10 mouse cellular contexts compared by ENCODE assay signal in genomic region chr1:99772614-99773013, GRCm38 (mm10). TPM values are rescaled to one million over a fixed set of nuclear protein-coding genes. Genes with fewer than 3 reads are reported as not detected.
DNase-seq lines count a peak whose midpoint lies in the region; ATAC-seq and TF ChIP-seq lines count a peak whose summit lies in the region.
"Had no signal": no experiment of that assay in that cellular context is flagged by ENCODE, and none has a peak within 500 bp of the region (broad histone marks: within the 10 kb centered on the region; RNA-seq: fewer than 3 reads in every experiment).

TSS of gene Cntnap5b (plus strand) at chr1:99772765.

- no peak for DNase-seq in left cerebral cortex, adult 18-20 months (ENCODE audit: low spot score in 2 of 2)
- no peak for DNase-seq in left cerebral cortex, adult 11 months (ENCODE audit: low spot score)
- DNase-seq in forebrain, embryonic 14.5 days (ENCODE audit: low spot score) = peak; percentile 1
- peak in 1 of 2 experiments; percentile 11 for DNase-seq in layer of hippocampus, postnatal 10 days (ENCODE audit: low spot score in 2 of 2)
- DNase-seq in midbrain, postnatal 0 days (ENCODE audit: low spot score) = peak; percentile 2
- DNase-seq in thymus, postnatal 10 days (ENCODE audit: low spot score in 2 of 2) = no peak
- no peak for DNase-seq in frontal cortex, postnatal 14 days (ENCODE audit: low spot score in 2 of 2)

- peak within 1 kb of the TSS; percentile 34 for H3K4me3 ChIP-seq in forebrain, embryonic 14.5 days (ENCODE audit: low read depth, low read length)
- peak within 1 kb of the TSS; percentile 47 for H3K4me3 ChIP-seq in midbrain, postnatal 0 days (ENCODE audit: low read depth, low read length)

- peak; percentile 21 for ATAC-seq in forebrain, embryonic 14.5 days
- peak; percentile 25 for ATAC-seq in midbrain, postnatal 0 days (ENCODE audit: low FRiP score)

- TF ChIP-seq CTCF in midbrain, postnatal 0 days (IDR thresholded peaks at IDR 0.05) = no peak

- H3K27me3 ChIP-seq in forebrain, embryonic 14.5 days (replicated peaks; ENCODE audit: control insufficient read depth, insufficient read depth, low read length) = no peaks in the 10 kb centered on the region
- H3K27me3 ChIP-seq in midbrain, postnatal 0 days (ENCODE audit: insufficient read depth, low read length) = no peaks in the 10 kb centered on the region

- no peaks in the 10 kb centered on the region for H3K9me3 ChIP-seq in forebrain, embryonic 14.5 days (replicated peaks; ENCODE audit: control insufficient read depth, low read length)
- no peaks in the 10 kb centered on the region for H3K9me3 ChIP-seq in midbrain, postnatal 0 days (ENCODE audit: low read length)

- no peak within 1 kb of the TSS for H3K27ac ChIP-seq in forebrain, embryonic 14.5 days (ENCODE audit: low read depth, low read length)
- H3K27ac ChIP-seq in midbrain, postnatal 0 days (ENCODE audit: low read depth, low read length) = no peak within 1 kb of the TSS
- H3K27ac ChIP-seq: liver, embryonic 14.5 days had no signal

- 22% methylated on average over 7 of the region's 7 CpGs for WGBS in forebrain, embryonic 14.5 days
- 16% methylated on average over 7 of the region's 7 CpGs for WGBS in midbrain, postnatal 0 days

- no peaks in the 10 kb centered on the region for H3K4me1 ChIP-seq in forebrain, embryonic 14.5 days (ENCODE audit: control insufficient read depth, insufficient read depth, low read length)
- H3K4me1 ChIP-seq in midbrain, postnatal 0 days (ENCODE audit: insufficient read depth, low read length) = no peaks in the 10 kb centered on the region

- peak within 1 kb of the TSS; percentile 35; the same call in 1 of the 2 replicates for H3K9ac ChIP-seq in forebrain, embryonic 14.5 days (ENCODE audit: low read length)
- H3K9ac ChIP-seq in midbrain, postnatal 0 days (replicated peaks; ENCODE audit: low read length, poor library complexity, severe bottlenecking) = peak within 1 kb of the TSS; percentile 51
- H3K9ac ChIP-seq: liver, embryonic 14.5 days had no signal

- no peaks in the 10 kb centered on the region for H3K36me3 ChIP-seq in forebrain, embryonic 14.5 days (ENCODE audit: control insufficient read depth, insufficient read depth, low read length)
- no peaks in the 10 kb centered on the region for H3K36me3 ChIP-seq in midbrain, postnatal 0 days (ENCODE audit: insufficient read depth, low read length)
- H3K36me3 ChIP-seq: G1E had no signal

- H3K4me2 ChIP-seq in forebrain, embryonic 14.5 days (ENCODE audit: low read length) = peak within 1 kb of the TSS; percentile 52
- H3K4me2 ChIP-seq in midbrain, postnatal 0 days (ENCODE audit: low read depth, low read length, poor library complexity, severe bottlenecking) = peak within 1 kb of the TSS; percentile 59

RNA-seq across cellular contexts. Expression of gene Cntnap5b, which starts in this region (rescaled TPM):
- total RNA-seq in left cerebral cortex, adult 18-20 months (2021) = 10 to 100 TPM; 17.0 to 17.3 TPM
- 0.72 and 1.1 TPM in 2 replicates for polyA plus RNA-seq in forebrain, embryonic 14.5 days (2014; fragmentation: Nextera tagmentation; extraction: Ambion mirVana)
- 10 to 100 TPM; 19.8 to 21.9 TPM for total RNA-seq in layer of hippocampus, postnatal 10 days (2021)
- 23.0 and 32.0 TPM in 2 replicates for total RNA-seq in midbrain, postnatal 0 days (2014; rRNA removed)
- 3.3 and 3.8 TPM in 2 replicates for polyA plus RNA-seq in midbrain, postnatal 0 days (2015; fragmentation: Nextera tagmentation; extraction: Ambion mirVana)
- total RNA-seq: neutrophil, adult 5-6 weeks had no signal
- polyA plus RNA-seq: G1E; liver, embryonic 14.5 days had no signal

Comparison
In these comparisons a context has a peak if more than half of its experiments do, and no peak if none do; other contexts are left out.
1. DNase-seq: peak in forebrain, embryonic 14.5 days (single experiment) and midbrain, postnatal 0 days (single experiment); none in left cerebral cortex, adult 18-20 months (0 of 2), left cerebral cortex, adult 11 months (single experiment), thymus, postnatal 10 days (0 of 2) and frontal cortex, postnatal 14 days (0 of 2).